Mouse (Mus musculus) heart, embryonic 14.5 days (tissue): ENCODE data around the gene Ntpcr. TPM values are rescaled to one million over a fixed set of nuclear protein-coding genes. Genes with fewer than 3 reads are reported as not detected.

Experiments used
- ATAC-seq: fragments of 200-750 bp; cut with Nextera tagmentation; 2 replicates; pipeline ENCODE4 v1.8.0; 2017; ENCODE audit warnings: low read depth, moderate TSS enrichment; ENCODE audit not compliant: insufficient number of reproducible peaks, insufficient read depth, low FRiP score
- H3K27ac ChIP-seq, 2 experiments: fragments of 200-500 bp in 1 of 2; fragments of 300-500 bp in 1 of 2; sonication (generic) in 1 of 2; replicated peaks in 1 of 2; 2 replicates each; pipeline ENCODE4 v1.5.1; 2012 to 2014; ENCODE audit warnings: low read depth in 2 of 2, low read length in 2 of 2, control low read depth in 1 of 2, mild to moderate bottlenecking in 1 of 2, mixed read lengths in 1 of 2; ENCODE audit not compliant: control insufficient read depth in 1 of 2, insufficient read depth in 1 of 2
- H3K27me3 ChIP-seq: fragments of 300-500 bp; sonication (generic); 2 replicates; pipeline ENCODE4 v1.6.1; 2014; ENCODE audit warnings: mild to moderate bottlenecking, low read length, control low read depth; ENCODE audit not compliant: control insufficient read depth, insufficient read depth
- H3K36me3 ChIP-seq: fragments of 300-500 bp; sonication (generic); 2 replicates; pipeline ENCODE4 v1.6.1; 2014; ENCODE audit warnings: mild to moderate bottlenecking, control low read depth, low read length, mixed read lengths; ENCODE audit not compliant: control insufficient read depth, insufficient read depth
- H3K4me1 ChIP-seq, 2 experiments: fragments of 200-500 bp in 1 of 2; fragments of 300-500 bp in 1 of 2; sonication (generic) in 1 of 2; 2 replicates each; pipeline ENCODE4 v1.6.1; 2012 to 2014; ENCODE audit warnings: low read length in 2 of 2, control low read depth in 1 of 2, mixed read lengths in 1 of 2; ENCODE audit not compliant: control insufficient read depth in 2 of 2, insufficient read depth in 2 of 2
- H3K4me2 ChIP-seq: fragments of 300-500 bp; sonication (generic); 2 replicates; pipeline ENCODE4 v1.6.1; 2014; ENCODE audit warnings: mild to moderate bottlenecking, low read length
- H3K4me3 ChIP-seq, 2 experiments: fragments of 200-500 bp in 1 of 2; fragments of 300-500 bp in 1 of 2; sonication (generic) in 1 of 2; 2 replicates each; pipeline ENCODE4 v1.5.1; 2012 to 2014; ENCODE audit warnings: low read length in 2 of 2, mild to moderate bottlenecking in 2 of 2, control low read depth in 1 of 2, low read depth in 1 of 2, moderate library complexity in 1 of 2; ENCODE audit not compliant: control insufficient read depth in 1 of 2, insufficient read depth in 1 of 2
- H3K9ac ChIP-seq: fragments of 300-500 bp; sonication (generic); 2 replicates; pipeline ENCODE4 v1.6.1; 2014; ENCODE audit warnings: mild to moderate bottlenecking, low read length
- H3K9me3 ChIP-seq: fragments of 300-500 bp; sonication (generic); 2 replicates; pipeline ENCODE4 v1.6.1; 2016; ENCODE audit warnings: low read length, control low read depth; ENCODE audit not compliant: control insufficient read depth
- WGBS: fragments of 180-500 bp; shearing (Covaris S2); extraction: QIAGEN DNeasy Blood & Tissue Kit; methylation state at CpG from one replicate; pipeline ENCODE4 v1.1.7; 2014; 5-methylcytosine and 5-hydroxymethylcytosine counted together
- polyA plus RNA-seq: library from polyadenylated mRNA; unstranded; fragments of >200 nt; fragmentation: Nextera tagmentation; extraction: Ambion mirVana; gene quantifications from 2 replicates; pipeline ENCODE4 v1.2.1, GENCODE M21; 2014

The Ntpcr gene
- polyA plus RNA-seq, 1 experiment from 2014 or later: 30.1 TPM

DNA sequence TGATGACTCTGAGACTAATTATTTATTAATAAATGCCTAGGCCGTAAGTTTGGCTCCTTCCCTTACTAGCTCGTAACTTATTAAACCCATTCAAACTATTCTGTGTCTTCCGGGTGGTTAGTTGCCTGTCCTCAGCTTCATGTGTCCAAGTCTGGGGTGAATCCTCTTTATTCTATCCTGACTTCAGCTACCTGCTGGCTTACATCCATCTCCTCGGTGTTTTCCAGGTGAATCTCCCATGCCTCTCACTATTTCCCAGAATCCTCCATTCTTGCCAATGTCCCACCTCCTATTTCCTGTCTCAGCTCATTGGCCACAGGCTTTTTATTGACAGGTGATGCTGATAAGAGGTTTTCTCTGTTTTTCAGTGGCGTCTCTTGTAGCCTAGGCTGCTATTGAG, 20.6 kb upstream of the Ntpcr start:
- Histone ChIP-seq H3K4me3 (no peak overlapping the region), H3K27ac (no peak overlapping the region), H3K36me3 (no peaks in the 10 kb centered on the region), H3K27me3 (no peaks in the 10 kb centered on the region), H3K9me3 (peaks cover 3% of the 10 kb centered on the region; the same call in 1 of the 2 replicates), H3K4me1 (no peaks in the 10 kb centered on the region), H3K4me2 (no peak overlapping the region), H3K9ac (no peak overlapping the region)
- 84% methylated on average over 5 of the region's 5 CpGs for WGBS
- ATAC-seq: no peak

DNA sequence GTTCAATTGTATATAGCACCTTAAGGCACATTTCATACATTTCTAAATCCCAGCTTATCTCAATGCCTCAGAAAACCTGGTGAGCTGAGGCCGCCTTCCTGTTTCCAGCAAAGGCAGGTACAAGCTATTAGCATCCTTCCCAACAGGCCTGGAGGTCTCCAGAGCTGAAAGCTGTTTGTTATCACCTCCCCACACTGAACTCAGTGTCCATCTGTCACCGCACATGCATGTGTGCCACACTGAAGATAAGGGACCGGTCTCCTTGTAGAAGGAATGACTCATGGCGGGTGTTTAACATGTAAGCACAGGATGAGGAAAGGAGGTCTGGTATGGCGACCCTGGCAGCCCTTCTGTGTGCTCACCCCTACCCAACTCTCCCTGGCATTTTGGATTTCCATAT, 18.2 kb upstream of the Ntpcr start:
- peaks cover 4 to 6% of the 10 kb centered on the region in 2 experiments; a peak in 2 of 4 replicates for H3K4me1 ChIP-seq
- 46% methylated on average over 5 of the region's 5 CpGs for WGBS

DNA sequence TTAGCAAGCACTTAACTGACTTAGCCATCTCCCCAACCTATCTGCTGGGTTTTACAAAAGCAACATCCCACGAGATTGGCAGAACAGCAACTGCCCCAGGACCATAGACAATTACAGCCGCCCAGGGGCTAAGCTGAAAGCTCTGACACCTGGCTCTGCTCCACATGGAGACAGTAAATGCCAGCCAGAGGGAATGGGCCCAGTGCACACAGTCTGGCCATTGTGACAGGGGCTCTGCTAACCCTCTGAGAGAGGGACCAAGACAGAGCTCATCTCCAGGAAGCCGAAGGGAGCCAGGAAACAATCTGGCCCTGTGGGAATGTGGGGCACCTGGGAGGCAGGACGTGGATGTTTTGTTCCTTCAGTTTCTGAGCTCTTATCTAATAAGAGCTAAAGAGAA, 13.6 kb upstream of the Ntpcr start:
- Histone ChIP-seq H3K36me3 (no peaks in the 10 kb centered on the region), H3K4me2 (no peak overlapping the region), H3K27me3 (no peaks in the 10 kb centered on the region), H3K4me1 (peaks cover 13 to 17% of the 10 kb centered on the region in 2 experiments; a peak in 3 of 4 replicates), H3K27ac (no peak overlapping the region), H3K9me3 (peaks cover 3% of the 10 kb centered on the region; the same call in 1 of the 2 replicates), H3K4me3 (no peak overlapping the region), H3K9ac (no peak overlapping the region)
- ATAC-seq: no peak
- WGBS: 35% methylated on average over 4 of the region's 4 CpGs

More for the DNA sequence above, 18.2 kb upstream of the Ntpcr start:
- Histone ChIP-seq H3K4me2 (no peak overlapping the region), H3K9me3 (peaks cover 3% of the 10 kb centered on the region; the same call in 1 of the 2 replicates), H3K4me3 (no peak overlapping the region), H3K27ac (no peak overlapping the region), H3K36me3 (no peaks in the 10 kb centered on the region), H3K9ac (no peak overlapping the region), H3K27me3 (no peaks in the 10 kb centered on the region)
- no peak for ATAC-seq

DNA sequence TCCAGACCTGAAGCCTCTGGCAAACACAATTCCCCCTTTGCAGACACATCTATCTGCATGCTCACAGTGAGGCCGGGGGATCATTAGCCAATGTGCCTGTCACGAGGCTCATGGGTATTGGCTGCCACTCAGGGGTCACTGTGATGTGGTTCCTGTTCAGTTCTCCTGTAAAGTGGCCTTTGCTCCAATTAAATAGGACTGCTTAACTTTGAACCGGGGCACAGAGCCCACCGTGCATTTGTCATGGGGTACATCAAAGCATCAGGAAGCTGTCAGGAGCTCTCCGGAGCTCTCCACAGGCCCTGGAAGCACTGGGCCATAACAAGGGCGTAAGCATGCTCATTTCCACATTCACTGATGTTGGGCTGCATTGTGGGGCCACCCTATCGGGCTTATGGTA, 13.2 kb upstream of the Ntpcr start:
- H3K27ac ChIP-seq: no peak overlapping the region; a peak in 1 of 4 replicates
- no peak overlapping the region for H3K9ac ChIP-seq
- H3K36me3 ChIP-seq: no peaks in the 10 kb centered on the region
- WGBS: 40% methylated on average over 7 of the region's 7 CpGs
- no peaks in the 10 kb centered on the region for H3K27me3 ChIP-seq
- H3K4me2 ChIP-seq: no peak overlapping the region
- H3K9me3 ChIP-seq: peaks cover 3% of the 10 kb centered on the region; the same call in 1 of the 2 replicates
- H3K4me1 ChIP-seq: peaks cover 13 to 17% of the 10 kb centered on the region in 2 experiments; a peak in 3 of 4 replicates
- no peak for ATAC-seq
- no peak overlapping the region for H3K4me3 ChIP-seq

DNA sequence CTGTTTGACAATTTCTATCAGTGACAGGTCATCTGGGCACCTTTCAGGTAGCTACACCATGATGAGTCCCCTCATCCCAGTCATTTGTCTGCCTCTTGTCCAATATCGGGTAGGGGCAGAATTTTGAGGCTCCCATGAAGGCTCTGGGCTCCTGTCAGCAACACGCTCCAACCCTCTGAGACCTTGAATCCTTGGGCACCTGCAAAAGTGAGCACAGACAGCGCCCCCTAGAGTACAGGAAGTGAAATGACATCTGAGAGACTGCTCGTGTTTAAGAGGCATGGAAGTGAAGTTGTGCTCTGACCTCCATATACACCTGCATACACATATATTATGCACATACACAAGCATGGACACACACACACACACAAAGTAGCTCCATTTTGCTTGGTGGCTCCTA, 10.8 kb upstream of the Ntpcr start:
- 56% methylated on average over 4 of the region's 4 CpGs for WGBS
- Histone ChIP-seq H3K4me1 (peaks cover 13 to 17% of the 10 kb centered on the region in 2 experiments; a peak in 3 of 4 replicates), H3K27me3 (no peaks in the 10 kb centered on the region), H3K9me3 (no peaks in the 10 kb centered on the region), H3K9ac (no peak overlapping the region), H3K4me2 (no peak overlapping the region), H3K36me3 (no peaks in the 10 kb centered on the region), H3K27ac (no peak overlapping the region), H3K4me3 (no peak overlapping the region)
- ATAC-seq: no peak

DNA sequence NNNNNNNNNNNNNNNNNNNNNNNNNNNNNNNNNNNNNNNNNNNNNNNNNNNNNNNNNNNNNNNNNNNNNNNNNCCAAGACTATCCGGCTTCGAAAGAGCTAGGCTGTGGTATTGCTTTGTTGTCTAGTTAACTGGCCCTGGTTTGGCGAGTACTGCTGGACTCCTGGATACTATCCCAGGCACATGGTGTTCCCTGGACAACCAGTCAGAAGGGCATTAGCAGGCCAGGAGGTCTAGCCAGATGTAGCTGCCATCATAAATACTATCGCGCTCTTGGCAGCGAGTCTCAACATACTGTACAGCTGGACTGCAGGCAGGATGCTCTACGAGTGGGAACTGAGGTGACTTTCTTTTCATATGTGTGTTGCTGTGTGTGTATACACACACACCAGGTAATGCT, 7.1 kb upstream of the Ntpcr start:
- Histone ChIP-seq H3K4me2 (no peak overlapping the region), H3K27ac (no peak overlapping the region), H3K4me3 (no peak overlapping the region), H3K27me3 (no peaks in the 10 kb centered on the region), H3K9me3 (no peaks in the 10 kb centered on the region), H3K4me1 (peaks cover 0 to 2% of the 10 kb centered on the region in 2 experiments; a peak in 1 of 4 replicates), H3K9ac (no peak overlapping the region), H3K36me3 (no peaks in the 10 kb centered on the region)
- 93% methylated on average over 7 of the region's 7 CpGs for WGBS
- ATAC-seq: no peak

DNA sequence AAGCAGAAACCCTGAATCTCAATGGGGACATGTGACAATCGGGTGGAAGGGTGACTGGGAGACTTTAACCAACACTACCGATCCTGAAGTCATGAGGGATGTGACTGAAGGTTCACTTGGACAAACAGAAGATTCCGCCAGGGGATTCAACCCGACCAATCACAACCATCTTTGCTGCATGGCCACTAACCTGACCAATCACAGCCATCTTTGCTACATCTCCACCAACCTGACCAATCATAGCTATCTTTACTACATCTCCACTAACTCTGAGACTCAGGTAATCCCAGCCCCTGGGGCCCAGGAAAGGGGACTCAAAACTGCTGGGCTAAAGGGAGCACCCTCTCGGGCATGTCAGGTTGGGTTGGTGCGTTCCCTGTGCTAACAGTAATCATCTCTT, 6.3 kb upstream of the Ntpcr start:
- ATAC-seq: no peak
- H3K27ac ChIP-seq: no peak overlapping the region
- no peak overlapping the region for H3K9ac ChIP-seq
- no peaks in the 10 kb centered on the region for H3K4me1 ChIP-seq
- no peaks in the 10 kb centered on the region for H3K27me3 ChIP-seq
- H3K4me3 ChIP-seq: no peak overlapping the region
- no peaks in the 10 kb centered on the region for H3K9me3 ChIP-seq
- WGBS: 85% methylated on average over 6 of the region's 6 CpGs
- no peaks in the 10 kb centered on the region for H3K36me3 ChIP-seq
- H3K4me2 ChIP-seq: no peak overlapping the region
